Mouse (Mus musculus) midbrain, embryonic 16.5 days (tissue): ENCODE data around the gene Nsg1. TPM values are rescaled to one million over a fixed set of nuclear protein-coding genes. Genes with fewer than 3 reads are reported as not detected.

Experiments
- ATAC-seq: fragments of 200-750 bp; cut with Nextera tagmentation; 2 replicates; pipeline ENCODE4 v1.8.0; 2017; ENCODE audit warnings: moderate TSS enrichment
- H3K27ac ChIP-seq: fragments of 300-500 bp; sonication (generic); 2 replicates; pipeline ENCODE4 v1.5.1; 2014; ENCODE audit warnings: mild to moderate bottlenecking, low read length, mixed read lengths
- H3K27me3 ChIP-seq: fragments of 300-500 bp; sonication (generic); 2 replicates; pipeline ENCODE4 v1.6.1; 2014; ENCODE audit warnings: low read depth, low read length, mixed read lengths; ENCODE audit not compliant: control insufficient read depth, insufficient read depth
- H3K36me3 ChIP-seq: fragments of 300-500 bp; sonication (generic); 2 replicates; pipeline ENCODE4 v1.6.1; 2014; ENCODE audit warnings: mild to moderate bottlenecking, low read length, moderate library complexity, mixed read lengths; ENCODE audit not compliant: control insufficient read depth, insufficient read depth
- H3K4me1 ChIP-seq: fragments of 300-500 bp; sonication (generic); 2 replicates; pipeline ENCODE4 v1.6.1; 2014; ENCODE audit warnings: mild to moderate bottlenecking, low read length, mixed read lengths; ENCODE audit not compliant: control insufficient read depth, insufficient read depth
- H3K4me2 ChIP-seq: fragments of 300-500 bp; sonication (generic); 2 replicates; pipeline ENCODE4 v1.6.1; 2014; ENCODE audit warnings: mild to moderate bottlenecking, low read length, mixed read lengths
- H3K4me3 ChIP-seq: fragments of 300-500 bp; sonication (generic); 2 replicates; pipeline ENCODE4 v1.5.1; 2014; ENCODE audit warnings: low read depth, mild to moderate bottlenecking, low read length, moderate library complexity, mixed read lengths
- H3K9ac ChIP-seq: fragments of 300-500 bp; sonication (generic); 2 replicates; pipeline ENCODE4 v1.6.1; 2014; ENCODE audit warnings: low read depth, low read length, mixed read lengths
- H3K9me3 ChIP-seq: fragments of 300-500 bp; sonication (generic); replicated peaks from 2 replicates; pipeline ENCODE4 v1.6.1; 2014; ENCODE audit warnings: mild to moderate bottlenecking, low read length, mixed read lengths; ENCODE audit not compliant: control insufficient read depth, poor library complexity, severe bottlenecking
- WGBS: fragments of 180-500 bp; shearing (Covaris S2); extraction: QIAGEN DNeasy Blood & Tissue Kit; methylation state at CpG from one replicate; pipeline ENCODE4 v1.1.7; 2014; 5-methylcytosine and 5-hydroxymethylcytosine counted together
- polyA plus RNA-seq: library from polyadenylated mRNA; unstranded; fragments of >200 nt; fragmentation: Nextera tagmentation; extraction: Ambion mirVana; gene quantifications from 2 replicates; pipeline ENCODE4 v1.2.1, GENCODE M21; 2015

Gene Nsg1
- polyA plus RNA-seq, 1 experiment from 2014 or later, result 1,631 TPM

- no peak for ATAC-seq
- Histone ChIP-seq H3K4me2 (peak overlapping the region; percentile 25), H3K9ac (0 out of 2 replicates have a peak overlapping the region, but pooled peaks have one; percentile 3), H3K9me3 (no peaks in the 10 kb centered on the region), H3K4me3 (0 out of 2 replicates have a peak overlapping the region, but pooled peaks have one; percentile 1), H3K27me3 (no peaks in the 10 kb centered on the region), H3K36me3 (peaks cover 56% of the 10 kb centered on the region), H3K4me1 (peaks cover 69% of the 10 kb centered on the region), H3K27ac (peak overlapping the region; percentile 3; the same call in 1 of the 2 replicates)
- WGBS, result 89% methylated on average over 5 of the region's 5 CpGs
Observed at GRCm38 (mm10) chr5:38153636-38154035, 6.1 kb downstream of the Nsg1 start.

DNA sequence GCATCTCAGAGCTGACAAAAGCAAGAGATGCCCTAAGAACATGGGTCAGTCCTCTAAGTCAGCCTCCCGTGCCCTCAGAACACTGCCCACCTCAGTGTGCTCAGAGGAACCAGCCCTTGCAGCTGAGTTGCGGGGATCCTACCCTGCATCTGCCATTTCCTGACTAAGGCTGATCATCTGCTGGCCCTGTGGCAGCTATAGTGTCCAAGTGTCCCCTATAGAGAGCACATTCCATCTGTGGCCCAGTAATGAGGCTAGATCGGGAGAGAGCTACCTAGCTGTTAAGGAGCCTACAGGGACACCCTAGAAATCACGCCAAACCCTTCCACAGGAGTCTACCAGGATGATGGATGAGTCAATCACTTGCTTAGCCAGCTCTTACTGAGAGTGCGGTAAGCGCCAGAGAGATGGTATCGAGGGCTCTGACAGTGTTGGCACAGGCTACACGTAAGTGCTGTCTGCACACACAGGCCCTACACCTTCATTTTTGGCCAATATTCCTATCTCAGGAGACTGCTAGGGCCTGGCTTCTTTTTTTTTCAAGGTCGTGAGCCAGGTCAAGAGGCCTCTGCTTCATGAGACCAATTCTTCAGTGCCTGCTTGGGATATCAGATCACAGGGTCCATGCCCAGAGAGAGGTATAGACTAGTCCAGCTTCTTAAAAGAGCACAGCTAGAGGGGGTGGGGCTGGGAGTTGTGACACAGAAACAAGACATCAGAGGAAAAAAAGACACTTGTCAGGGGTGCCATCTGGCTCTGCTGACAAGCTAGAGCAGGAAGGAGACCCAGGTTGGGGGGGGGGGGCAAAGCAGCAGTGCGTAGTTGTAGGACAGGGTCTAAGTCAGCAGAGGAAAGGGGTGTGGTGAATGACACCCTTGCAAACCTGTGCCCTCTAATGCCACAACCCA, 7.3 kb downstream of the Nsg1 start:
- Histone ChIP-seq H3K27me3 (no peaks in the 10 kb centered on the region), H3K9me3 (no peaks in the 10 kb centered on the region), H3K4me2 (peak overlapping the region; percentile 24), H3K4me3 (no peak overlapping the region), H3K9ac (0 out of 2 replicates have a peak overlapping the region, but pooled peaks have one; percentile 5), H3K27ac (no peak overlapping the region), H3K36me3 (peaks cover 62% of the 10 kb centered on the region), H3K4me1 (peaks cover 68% of the 10 kb centered on the region)
- 77% methylated on average over 10 of the region's 10 CpGs for WGBS
- no peak for ATAC-seq

GRCm38 (mm10) chr5:38151264-38151663, 8.4 kb downstream of the Nsg1 start:
- 27% methylated on average over 3 of the region's 3 CpGs for WGBS
- Histone ChIP-seq H3K27ac (no peak overlapping the region), H3K4me1 (peaks cover 59% of the 10 kb centered on the region), H3K4me2 (peak overlapping the region; percentile 24), H3K9me3 (no peaks in the 10 kb centered on the region), H3K4me3 (no peak overlapping the region), H3K36me3 (peaks cover 56% of the 10 kb centered on the region), H3K27me3 (no peaks in the 10 kb centered on the region), H3K9ac (no peak overlapping the region)
- ATAC-seq, result peak; percentile 40; the same call in 1 of the 2 replicates

GRCm38 (mm10) chr5:38146524-38146923, 13.2 kb downstream of the Nsg1 start:
- 85% methylated on average over 6 of the region's 6 CpGs for WGBS
- no peak for ATAC-seq
- Histone ChIP-seq H3K4me1 (peaks cover 12% of the 10 kb centered on the region), H3K36me3 (peaks cover 50% of the 10 kb centered on the region), H3K27ac (no peak overlapping the region), H3K27me3 (no peaks in the 10 kb centered on the region), H3K9me3 (no peaks in the 10 kb centered on the region), H3K4me2 (no peak overlapping the region), H3K4me3 (no peak overlapping the region), H3K9ac (no peak overlapping the region)

DNA sequence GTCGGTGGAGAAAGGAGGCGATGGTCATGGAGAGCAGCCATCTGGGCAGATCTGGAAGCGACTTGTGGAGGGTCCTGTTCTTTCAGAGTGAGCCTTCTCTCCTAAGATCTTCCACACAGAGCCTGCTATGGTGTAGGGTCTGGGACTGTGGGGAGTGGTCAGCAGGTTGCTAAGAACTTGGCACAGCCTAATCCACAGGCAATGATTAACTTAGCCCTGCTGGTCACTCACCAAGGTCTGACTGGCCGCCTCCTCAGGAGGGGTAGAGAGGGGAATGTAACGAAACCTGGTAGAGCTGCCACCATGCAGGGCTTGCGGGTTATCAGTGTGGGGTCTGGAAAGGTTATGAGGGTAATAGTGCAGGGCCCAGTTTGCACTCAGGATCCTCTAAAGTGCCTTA, 18.8 kb downstream of the Nsg1 start:
- no peak overlapping the region for H3K27ac ChIP-seq
- H3K27me3 ChIP-seq, result no peaks in the 10 kb centered on the region
- peaks cover 70% of the 10 kb centered on the region for H3K36me3 ChIP-seq
- H3K4me3 ChIP-seq, result no peak overlapping the region
- H3K4me2 ChIP-seq, result no peak overlapping the region
- no peaks in the 10 kb centered on the region for H3K9me3 ChIP-seq
- no peak for ATAC-seq
- no peak overlapping the region for H3K9ac ChIP-seq
- WGBS, result 95% methylated on average over 6 of the region's 6 CpGs
- no peaks in the 10 kb centered on the region for H3K4me1 ChIP-seq

GRCm38 (mm10) chr5:38137163-38137562, 22.5 kb downstream of the Nsg1 start:
- H3K9ac ChIP-seq, result no peak overlapping the region
- no peaks in the 10 kb centered on the region for H3K27me3 ChIP-seq
- WGBS, result 90% methylated on average over 9 of the region's 9 CpGs
- no peak overlapping the region for H3K27ac ChIP-seq
- no peak overlapping the region for H3K4me3 ChIP-seq
- peaks cover 52% of the 10 kb centered on the region for H3K36me3 ChIP-seq
- no peak for ATAC-seq
- no peaks in the 10 kb centered on the region for H3K9me3 ChIP-seq
- no peak overlapping the region for H3K4me2 ChIP-seq
- no peaks in the 10 kb centered on the region for H3K4me1 ChIP-seq

- Histone ChIP-seq H3K27me3 (no peaks in the 10 kb centered on the region), H3K4me3 (no peak overlapping the region), H3K9ac (no peak overlapping the region), H3K4me1 (no peaks in the 10 kb centered on the region), H3K4me2 (no peak overlapping the region), H3K9me3 (no peaks in the 10 kb centered on the region), H3K27ac (no peak overlapping the region), H3K36me3 (peaks cover 43% of the 10 kb centered on the region)
- 94% methylated on average over 9 of the region's 9 CpGs for whole genome bisulfite sequencing
- ATAC-seq, result peak; percentile 46; the same call in 1 of the 2 replicates
Observed at GRCm38 (mm10) chr5:38136247-38136646, 23.5 kb downstream of the Nsg1 start.

GRCm38 (mm10) chr5:38129339-38129738, 30.4 kb downstream of the Nsg1 start:
- no peaks in the 10 kb centered on the region for H3K36me3 ChIP-seq
- H3K9ac ChIP-seq, result no peak overlapping the region
- ATAC-seq, result no peak
- H3K9me3 ChIP-seq, result no peaks in the 10 kb centered on the region
- H3K27me3 ChIP-seq, result no peaks in the 10 kb centered on the region
- H3K4me1 ChIP-seq, result no peaks in the 10 kb centered on the region
- WGBS, result 95% methylated on average over 2 of the region's 2 CpGs
- no peak overlapping the region for H3K4me3 ChIP-seq
- H3K27ac ChIP-seq, result no peak overlapping the region
- no peak overlapping the region for H3K4me2 ChIP-seq
